Mouse (Mus musculus): ENCODE data around the gene Zfp385b. TPM values are rescaled to one million over a fixed set of nuclear protein-coding genes. Genes with fewer than 3 reads are reported as not detected.
"Not testable (repeated sequence)": the region's sequence is repeated elsewhere in the genome, so short reads cannot be mapped to it uniquely, and the experiment has no call there.

Gene Zfp385b
- total RNA-seq, 2 experiments from 2014 or later, result 2.7 to 2.9 TPM

DNA sequence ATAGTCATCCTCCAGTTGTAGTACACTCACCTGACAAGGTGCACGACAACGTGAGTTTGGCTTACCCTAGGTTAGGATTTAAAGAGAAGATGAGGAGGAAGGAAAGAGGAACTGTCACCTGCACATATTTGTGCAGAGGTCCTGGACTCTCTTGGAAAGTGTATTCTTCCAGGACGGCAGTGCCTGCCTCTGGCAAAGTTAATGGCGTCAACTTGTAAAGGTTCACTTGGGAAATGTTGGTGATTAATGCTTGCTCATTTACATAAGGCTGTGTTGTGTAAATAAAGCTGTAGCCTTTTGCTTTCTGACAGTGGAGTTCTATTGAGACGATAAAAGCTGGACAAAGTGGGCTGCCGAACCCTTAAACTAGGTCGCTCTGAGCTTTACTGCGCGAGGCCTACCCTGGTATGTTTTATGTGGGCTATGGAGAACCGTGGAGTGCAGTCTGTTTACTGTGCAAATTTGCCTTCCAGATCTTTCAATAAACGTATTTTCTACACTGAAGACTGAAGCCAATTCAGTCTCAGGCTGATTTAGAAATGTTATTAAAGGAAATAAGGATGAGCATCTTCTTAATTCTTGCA is 347.1 kb downstream of the Zfp385b start:
- no peak for DNase-seq (ENCODE audit: low spot score in 2 of 2)

DNA sequence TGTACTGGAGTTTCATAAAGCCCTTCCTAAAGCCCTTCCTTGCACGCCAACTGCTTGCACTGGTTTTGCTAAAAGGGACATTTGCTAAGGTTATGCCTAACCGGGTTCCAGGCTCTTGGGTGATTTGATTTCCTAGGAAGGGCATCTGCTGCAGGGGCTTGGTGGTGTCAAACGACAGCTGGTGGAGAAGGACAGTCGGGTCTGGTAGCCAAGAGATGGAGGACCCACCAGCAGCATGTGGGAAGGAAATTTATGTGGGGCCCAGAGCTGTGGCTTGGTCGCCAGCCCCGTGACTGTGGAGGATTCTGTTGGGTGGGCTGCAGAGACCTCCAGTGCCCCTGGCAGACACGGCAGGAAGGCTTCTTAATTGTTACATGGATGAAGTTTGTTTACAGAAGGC is 348.7 kb downstream of the Zfp385b start:
- no peak for DNase-seq (ENCODE audit: low spot score in 2 of 2)

DNA sequence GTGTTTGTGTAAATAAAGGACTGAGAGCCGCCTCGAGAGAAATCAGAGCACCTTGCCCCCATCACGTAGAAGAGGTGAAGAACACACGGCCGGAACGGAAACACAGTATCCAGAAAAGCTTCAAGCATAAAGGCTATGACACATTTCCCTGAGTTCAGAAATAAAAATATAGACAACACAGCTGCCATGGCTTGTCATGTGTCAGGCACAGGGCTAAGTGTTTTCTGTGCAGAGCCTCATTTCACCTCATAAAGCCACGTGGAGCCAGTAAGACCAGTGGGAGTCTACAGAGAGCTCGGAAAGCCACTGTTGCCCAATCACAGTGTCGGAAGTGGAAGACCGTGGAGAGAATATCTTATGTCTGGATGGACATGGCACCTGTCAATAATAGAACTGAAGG is 358.0 kb downstream of the Zfp385b start:
- DNase-seq (ENCODE audit: low spot score in 2 of 2), result no peak

DNA sequence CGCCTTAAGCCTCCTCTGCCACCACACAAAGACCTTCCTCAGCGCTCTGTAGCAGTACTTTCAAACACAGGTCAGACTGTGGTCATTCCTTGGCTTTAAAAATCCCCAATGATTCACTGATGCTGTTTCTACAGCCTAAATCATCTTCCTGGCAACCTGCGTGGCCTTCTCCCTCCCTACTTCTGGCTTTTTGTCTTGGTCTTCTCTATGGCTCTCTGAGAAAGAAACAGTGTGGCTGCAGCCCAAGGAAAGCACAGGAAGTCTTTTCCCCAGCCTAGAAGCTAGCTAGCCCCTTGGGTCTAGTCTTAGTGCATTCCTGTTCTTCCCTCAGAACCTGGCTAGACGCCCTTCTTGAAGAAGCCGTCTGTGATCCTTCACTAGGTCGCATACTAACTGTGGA is 359.4 kb downstream of the Zfp385b start:
- DNase-seq (ENCODE audit: low spot score in 2 of 2), result no peak

DNA sequence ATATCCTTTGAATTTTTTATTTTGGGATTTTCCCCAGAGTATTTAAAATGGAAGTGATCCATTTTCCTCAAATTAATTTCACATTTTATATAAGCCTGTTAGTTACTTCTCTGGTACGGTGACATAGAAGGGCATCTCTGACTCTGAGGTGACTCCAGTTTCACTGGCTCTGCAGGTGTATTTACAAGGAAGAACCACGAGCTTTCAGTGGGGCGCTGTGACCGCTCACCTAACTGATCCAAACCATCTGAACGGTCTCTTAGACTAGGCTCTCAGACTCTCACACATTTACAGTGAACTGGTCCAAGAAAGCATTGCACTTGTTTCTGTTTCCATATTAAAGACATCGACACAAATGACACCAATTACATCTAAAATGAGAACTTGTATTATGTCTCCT is 361.0 kb downstream of the Zfp385b start:
- no peak for DNase-seq (ENCODE audit: low spot score in 2 of 2)

DNA sequence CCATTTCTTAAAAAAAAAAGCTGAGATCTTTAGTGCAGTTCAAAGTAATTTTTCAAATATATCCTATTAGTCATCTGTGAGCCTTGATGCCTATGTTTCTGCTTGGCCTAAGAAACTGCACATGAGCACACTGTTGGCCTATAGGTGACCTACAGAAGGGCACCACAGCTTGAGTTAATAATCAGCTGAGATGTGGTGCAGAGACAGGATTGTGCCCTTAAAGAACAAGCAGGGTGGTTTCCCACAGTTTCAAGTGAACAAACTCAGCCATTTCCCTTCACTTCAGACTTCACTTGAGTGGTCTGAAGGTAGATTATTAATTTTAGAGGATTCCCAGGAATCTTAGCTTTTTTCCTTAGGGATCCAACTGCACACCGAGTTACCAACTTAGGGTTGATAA is 362.3 kb downstream of the Zfp385b start:
- DNase-seq (ENCODE audit: low spot score in 2 of 2), result no peak

DNA sequence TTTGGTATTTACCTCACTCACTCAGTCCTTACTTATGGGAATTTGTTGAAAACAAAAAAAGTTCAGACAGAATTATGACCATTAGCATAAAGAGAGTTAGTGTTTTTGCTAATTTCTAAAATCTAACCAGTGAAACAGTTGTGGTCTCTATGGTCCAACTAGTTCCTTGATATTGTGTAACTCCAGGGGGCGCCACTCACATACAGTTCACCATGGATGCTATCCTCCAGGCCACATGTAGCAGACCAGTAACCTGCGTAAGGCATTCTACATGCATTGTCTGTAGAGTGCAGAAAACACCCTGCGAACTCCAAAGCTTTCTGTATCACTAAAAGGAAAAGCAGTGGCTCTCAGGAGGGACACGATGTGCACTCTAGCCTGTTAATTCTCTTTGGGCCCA is 362.8 kb downstream of the Zfp385b start:
- peak in 1 of 2 experiments; percentile 26 for DNase-seq (ENCODE audit: low spot score in 2 of 2)

DNA sequence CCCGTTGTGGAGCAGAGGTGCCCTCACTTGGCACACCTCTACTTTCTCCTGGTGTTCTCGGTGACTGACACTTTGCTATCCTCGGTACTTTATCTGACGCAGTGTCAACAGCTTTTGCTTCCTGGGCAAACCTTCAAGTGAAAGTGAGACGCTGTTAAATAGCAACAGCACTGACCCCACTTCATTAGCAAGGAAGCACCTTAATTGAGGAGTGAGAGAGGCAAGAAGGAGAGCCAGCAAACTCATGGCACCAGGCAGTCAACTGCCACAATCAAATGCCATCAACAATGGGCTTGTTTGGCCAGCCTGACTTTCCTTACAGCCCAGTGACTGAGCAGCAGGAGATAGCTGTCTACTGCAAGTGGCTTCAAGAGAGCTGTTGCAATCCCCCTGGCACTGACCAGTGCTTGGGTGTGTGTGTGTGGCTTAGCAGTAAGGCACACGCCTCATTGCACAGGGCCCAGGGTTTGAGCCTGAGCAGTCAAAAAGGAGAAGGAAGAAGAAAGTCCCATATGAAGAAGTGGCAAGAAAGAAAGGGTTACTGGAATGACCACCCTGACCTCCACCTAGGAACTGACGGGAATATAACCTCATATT is 365.0 kb downstream of the Zfp385b start:
- no peak for DNase-seq (ENCODE audit: low spot score in 2 of 2)

DNA sequence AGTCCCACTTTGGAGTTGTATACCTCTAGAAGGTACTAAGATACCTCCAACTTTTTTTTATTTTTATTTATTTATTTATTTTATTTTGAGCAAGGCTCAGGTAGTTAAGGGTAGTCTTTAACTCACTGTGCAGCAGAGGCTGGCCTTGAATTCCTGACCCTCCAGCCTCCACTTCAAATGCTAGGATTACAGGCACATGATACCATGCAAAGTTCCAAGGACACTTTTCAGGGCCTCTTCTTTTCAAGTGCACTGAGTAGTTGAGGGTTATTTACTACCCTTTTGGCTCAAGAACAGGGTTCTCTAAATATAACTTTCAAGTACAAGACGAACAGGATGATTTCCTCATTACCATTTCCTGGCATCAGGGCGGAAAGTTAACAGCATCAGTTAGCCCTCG is 365.7 kb downstream of the Zfp385b start:
- no peak for DNase-seq (ENCODE audit: low spot score in 2 of 2)

DNA sequence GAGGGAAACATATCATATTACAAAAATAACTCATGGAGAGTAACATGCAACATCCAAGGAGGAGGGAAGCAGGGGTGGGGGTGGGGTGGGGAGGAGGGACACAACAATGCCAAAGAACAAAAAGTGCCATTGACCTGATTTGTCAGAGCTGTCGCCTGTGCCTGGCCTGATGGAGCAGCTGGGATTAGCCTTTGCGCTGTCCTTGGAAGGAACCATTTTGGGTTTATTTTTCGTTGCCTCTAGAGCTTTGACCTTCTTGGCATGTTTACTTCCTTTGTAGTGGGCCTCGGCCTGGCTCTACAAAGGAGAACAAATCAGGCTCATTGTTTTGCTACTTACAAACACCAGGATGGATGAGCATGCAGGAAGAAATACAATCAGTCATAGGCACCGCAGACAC is 369.4 kb downstream of the Zfp385b start:
- DNase-seq (ENCODE audit: low spot score in 2 of 2), result not testable (repeated sequence)

DNA sequence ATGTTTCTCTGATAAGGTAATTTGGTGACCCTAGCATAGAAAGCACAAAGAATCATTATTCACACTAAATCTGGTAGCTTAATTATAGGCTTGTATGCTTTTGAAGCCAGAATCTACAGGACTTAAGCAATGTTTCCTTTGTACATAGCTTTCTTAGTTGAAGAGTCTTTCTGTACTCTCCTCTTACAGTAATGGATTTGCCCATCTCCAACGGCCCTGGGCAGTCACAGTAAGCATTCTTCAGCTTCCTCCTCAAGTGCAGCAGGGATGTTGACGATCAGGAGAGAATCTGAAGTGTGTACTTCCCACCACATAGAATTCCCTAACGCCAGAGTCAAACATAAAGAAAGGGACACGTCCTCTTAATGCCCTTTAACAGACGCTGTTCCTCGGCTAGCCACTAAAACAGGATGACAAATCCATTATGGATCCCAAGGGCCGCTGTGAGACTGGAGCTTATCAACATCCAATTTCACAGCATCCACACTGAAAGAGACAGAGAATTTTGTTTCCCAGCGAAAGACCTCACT is 370.4 kb downstream of the Zfp385b start:
- no peak for DNase-seq (ENCODE audit: low spot score in 2 of 2)

DNA sequence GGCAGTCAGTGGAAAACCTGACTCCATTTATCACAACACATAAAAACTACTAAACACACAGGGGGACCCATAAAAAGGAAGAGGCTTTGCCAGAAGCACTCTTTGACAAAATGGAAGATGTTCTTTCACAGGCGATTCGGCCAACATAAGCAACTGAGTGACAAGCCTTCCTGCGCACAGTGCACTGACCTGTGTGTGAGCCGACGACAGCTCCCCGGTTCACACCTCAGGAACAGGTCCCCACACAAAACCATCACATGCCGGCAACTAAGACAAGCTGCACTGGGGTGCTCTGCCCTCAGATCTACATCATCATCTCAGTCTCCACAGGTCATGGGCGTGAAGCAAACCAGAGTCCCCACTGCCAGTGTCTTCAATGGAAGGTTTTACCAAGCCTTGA is 375.2 kb downstream of the Zfp385b start:
- DNase-seq (ENCODE audit: low spot score in 2 of 2), result no peak

DNA sequence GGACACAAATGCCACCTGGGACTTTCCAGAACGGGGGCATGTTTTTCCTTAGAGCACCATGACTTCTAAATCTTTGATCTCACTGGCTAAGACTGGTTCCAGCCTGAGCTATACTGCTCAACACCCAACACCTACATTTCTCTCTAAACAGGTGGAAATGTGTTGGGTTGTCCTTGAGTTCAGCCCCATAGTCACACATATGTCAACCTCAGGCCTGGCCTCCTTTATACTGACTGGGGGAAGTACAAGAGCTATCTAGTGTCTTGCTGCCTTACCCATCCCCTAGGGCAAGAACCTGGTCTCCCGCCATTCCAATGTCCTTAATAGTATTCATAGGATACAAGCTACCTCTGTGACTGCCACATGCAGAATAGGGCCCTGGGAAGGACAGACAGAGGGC is 378.8 kb downstream of the Zfp385b start:
- no peak for DNase-seq (ENCODE audit: low spot score in 2 of 2)

DNA sequence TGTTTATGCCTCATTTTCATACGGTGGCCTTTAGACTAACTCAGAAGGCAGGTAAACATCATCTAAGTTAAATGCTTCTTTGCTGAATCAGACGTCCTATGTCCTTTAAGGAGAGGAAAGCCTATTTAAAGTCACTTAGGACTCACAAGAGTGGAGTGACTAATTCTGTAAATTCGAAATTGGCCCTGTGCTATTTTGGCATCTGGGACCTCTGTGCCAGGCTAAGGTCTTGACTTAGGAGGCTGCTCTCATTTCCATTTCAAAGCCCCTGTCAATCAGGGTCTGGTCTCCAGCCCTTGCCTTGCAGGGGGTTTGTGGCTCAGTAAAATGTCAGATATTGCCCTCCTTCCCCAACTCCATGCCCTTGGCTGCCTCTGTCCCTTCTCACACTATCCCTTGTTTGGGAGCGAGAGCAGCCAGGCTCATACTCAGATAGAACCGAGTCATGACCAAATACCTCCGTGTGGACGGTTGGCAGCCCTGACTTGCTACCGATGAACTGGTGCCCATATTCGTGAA is 383.1 kb downstream of the Zfp385b start:
- DNase-seq (ENCODE audit: low spot score in 2 of 2), result no peak

DNA sequence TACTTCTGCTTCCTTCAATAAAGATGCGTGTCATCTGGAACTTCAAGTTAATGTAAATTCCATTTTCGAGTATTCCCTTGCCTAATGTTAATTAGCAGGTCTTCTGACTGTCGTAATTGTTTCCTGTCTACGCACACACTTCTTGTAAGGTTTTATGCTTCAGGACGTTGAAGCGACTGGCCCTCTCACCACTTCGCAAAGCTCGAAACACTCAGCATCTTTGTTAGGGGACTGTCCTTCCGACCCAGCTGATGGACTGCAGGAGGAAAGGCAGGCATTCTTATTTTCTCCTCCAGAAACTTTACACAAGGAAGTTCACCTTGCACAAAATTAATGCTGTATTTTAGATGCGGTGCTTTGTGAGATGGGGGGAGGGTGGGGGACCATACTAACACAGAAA is 400.0 kb downstream of the Zfp385b start:
- no peak for DNase-seq (ENCODE audit: low spot score in 2 of 2)

DNA sequence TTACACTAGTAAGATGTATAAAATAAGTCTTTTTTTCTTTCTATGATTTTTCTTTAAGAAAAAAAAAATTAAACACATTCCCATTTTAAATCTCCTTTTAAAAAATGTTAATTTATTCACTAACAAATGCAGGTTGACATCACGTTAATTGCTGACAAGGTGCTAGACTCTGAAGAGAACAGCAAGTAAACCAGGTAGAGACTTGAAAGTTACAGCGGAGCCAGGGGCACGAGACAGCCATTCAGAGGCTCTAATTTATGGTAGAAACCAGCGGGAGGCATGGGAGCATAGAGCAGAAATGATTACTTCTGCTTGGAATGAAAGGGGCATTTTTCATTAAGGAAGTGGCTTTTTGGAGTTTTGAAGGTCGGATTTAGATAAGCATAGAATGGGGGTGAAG is 401.4 kb downstream of the Zfp385b start:
- DNase-seq (ENCODE audit: low spot score in 2 of 2), result no peak

DNA sequence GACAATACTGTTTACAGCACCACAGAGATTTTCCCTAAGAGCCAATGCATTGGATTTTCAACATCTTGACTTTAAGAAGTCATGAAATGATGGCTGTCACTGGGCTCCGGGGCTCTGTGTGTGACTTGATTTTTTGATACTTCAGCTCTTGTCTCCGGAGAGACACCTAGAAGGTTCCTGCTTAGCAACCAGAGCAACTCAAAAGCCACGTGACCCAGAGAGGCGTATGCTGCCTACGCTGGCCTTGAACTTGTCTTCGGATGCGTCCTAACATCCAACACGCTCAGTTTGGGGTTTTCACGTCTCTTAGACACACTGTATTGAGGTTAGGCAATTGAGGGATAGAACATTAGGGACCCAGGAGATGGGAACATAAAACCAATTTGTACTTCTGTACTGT is 407.3 kb downstream of the Zfp385b start:
- DNase-seq (ENCODE audit: low spot score in 2 of 2), result no peak

DNA sequence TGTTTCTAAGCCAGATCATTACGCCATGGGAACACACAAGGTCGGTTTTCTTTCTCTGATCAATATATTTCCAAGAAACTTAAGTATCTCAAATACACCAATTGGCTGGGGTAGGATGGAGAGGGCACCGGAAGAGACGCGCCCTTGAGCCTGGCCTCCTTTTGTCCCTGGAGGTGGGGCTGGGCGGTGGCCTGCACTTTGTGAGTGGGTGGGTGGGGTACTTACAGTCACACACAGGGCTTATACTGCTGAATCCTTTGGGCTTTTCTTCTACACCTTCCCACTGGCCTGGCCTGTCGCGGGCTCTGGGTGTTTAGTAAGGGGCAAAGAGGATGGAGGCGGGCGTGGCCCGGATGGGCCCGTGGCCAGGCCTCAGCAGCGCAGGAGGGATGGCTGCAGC is 407.8 kb downstream of the Zfp385b start:
- DNase-seq (ENCODE audit: low spot score in 2 of 2), result no peak

DNA sequence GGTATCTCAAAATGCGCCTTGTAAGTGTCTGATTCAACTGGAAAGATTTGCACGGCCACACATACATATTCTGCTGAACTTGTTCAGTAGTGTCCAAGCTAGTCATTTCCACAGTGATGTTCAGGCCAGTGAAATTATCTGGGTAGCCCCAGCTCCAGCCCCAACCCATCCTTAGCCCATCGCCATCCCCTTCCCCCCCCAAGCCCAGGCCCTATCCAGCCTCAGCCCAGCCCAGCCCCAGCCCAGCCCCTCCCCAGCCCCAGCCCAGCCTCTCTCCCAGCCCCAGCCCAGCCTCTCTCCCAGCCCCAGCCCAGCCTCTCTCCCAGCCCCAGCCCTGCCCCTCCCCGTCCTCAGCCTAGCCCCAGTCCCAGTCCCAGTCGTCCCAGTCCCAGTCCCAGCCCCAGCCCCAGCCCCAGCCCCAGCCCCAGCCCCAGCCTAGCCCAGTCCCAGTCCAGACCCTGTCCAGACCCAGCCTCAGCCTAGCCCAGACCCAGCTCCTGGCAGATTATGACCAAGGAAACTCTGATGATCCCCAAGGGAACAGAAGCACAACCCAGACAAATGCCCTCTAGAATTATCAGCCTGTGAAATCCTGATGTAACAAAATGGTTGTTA is 409.8 kb downstream of the Zfp385b start:
- DNase-seq (ENCODE audit: low spot score in 2 of 2), result no peak

DNA sequence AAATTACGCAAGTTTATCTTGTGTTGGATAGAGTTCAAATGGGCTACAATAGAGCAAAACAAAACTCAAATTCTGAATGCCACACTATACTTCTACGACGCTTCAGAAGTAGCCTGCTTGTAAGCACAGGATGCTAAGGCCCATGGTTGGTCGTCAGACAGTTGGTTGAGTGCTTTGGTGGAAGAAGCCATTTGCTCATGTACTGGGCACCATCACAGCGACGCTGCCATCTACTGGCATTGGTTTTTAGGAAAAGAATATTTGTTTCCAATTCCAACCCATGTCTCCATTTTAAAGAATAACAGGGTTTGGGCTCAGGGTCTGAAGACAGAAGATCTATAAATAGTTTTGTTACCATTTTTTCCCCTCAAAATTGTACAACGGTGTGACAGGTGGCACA is 410.5 kb downstream of the Zfp385b start:
- DNase-seq (ENCODE audit: low spot score in 2 of 2), result no peak

DNA sequence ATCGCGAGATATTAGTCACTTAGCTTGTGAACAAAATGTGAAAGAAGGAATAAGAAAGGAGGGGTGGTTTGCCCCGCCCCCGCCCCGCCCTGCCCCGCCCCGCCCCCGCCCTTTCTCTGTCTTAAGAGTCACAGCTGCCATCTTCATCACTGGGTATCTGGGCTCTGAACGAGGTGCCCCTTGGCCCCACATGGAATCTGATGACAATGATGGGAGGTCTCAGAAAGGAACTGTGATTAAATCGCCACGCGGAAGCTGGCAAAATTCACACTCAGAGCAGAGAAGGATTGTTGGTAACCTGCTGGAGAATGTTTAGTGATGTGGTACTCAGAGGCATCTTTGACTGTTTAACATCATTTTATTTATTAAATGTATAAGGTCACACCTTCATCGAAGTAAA is 417.1 kb downstream of the Zfp385b start:
- no peak for DNase-seq (ENCODE audit: low spot score in 2 of 2)

DNA sequence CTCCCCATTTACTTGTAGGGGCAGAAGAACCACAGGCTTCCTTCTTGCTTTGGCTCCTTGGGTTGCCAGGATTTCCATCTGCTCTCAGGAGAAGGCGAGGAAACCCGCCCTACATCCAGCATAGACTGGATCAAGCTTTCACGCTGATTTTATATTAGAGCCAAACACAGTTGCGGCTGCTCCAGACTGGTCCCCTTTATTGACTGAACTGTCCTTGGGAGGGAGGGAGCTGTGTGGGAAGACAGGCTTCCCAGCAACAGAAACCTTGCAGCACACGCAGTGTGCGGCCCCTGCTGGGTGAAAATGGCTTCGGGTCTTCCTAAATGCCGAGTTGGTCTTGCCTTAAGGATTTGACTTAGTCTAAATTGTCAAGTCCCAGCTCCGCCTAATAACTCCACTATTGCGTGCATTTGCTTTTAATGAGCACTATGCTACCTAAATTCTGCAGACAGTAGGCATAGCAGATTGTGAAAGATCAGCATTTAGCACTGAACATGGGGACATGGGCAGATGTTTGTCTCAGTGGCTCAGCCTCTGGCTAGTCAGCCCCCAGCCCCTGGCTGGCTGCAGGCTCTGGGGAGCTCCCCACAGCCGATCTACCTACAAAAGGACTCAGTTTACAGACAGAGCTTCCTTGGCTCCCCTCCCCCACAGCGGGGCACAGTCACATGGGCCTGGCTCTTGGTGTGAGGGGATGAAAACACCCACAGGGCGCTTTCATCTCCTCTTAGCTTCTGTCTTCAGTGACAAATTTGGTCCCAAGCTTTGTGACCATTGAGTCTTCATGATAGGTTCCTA is 417.8 kb downstream of the Zfp385b start:
- no peak for DNase-seq (ENCODE audit: low spot score in 2 of 2)
